Mouse (Mus musculus): Measurements from ENCODE around the gene Ubash3b. TPM values are rescaled to one million over a fixed set of nuclear protein-coding genes. Genes with fewer than 3 reads are reported as not detected.

Gene Ubash3b
- total RNA-seq, 2 experiments from 2014 or later: 2.2 to 3.3 TPM

DNA sequence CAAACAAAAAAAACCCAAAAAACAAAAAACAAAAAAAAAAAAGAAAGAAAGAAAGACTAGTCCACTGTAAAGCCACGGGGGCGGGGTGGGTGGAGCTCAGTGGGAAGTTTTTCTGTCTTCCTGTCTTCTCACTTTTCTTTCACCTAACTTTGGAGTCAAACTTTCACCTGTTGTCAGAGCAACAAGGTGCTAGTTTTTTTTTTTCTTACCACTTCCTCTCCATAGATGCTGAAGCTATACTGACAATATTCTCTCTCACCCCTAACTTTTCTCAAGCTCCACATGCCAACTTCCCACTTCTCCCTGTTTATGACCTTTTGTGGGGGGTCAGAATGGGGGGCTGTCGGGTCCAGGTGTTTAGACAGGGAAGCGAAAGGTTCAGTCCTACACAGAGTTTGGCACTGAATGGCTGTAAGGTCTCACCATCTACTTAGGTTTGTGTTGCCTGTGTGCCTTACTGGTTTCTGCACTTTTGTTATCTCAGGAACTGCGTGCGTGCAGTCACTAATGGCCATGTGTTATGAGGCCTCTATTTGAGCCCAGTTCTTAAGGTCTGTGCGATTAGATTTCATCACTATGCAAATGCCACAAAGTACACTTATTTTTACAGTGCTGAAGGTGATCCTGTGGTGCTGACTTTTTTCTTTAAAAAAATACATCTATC lies 164.2 kb downstream of the Ubash3b start:
- no peak for DNase-seq

DNA sequence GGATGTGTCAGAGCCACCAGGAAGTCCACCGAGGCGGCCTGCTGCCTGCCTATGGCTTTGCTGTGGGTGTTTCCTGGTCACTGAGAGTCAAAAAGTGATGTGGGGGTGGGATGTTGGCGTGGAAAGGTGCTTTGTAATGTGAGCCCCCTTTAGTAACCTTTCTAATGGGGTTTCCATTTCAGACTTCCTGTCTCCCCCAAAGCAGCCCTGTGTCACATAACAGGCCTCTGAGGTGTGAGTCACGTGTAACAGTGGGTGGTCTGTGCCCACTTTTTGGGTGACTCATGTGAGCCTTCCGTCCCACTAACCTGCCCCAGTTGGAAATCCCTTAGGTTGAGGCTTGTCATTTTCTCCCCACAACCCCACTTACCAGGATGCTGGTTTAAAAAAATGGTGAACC lies 167.4 kb downstream of the Ubash3b start:
- DNase-seq: no peak

DNA sequence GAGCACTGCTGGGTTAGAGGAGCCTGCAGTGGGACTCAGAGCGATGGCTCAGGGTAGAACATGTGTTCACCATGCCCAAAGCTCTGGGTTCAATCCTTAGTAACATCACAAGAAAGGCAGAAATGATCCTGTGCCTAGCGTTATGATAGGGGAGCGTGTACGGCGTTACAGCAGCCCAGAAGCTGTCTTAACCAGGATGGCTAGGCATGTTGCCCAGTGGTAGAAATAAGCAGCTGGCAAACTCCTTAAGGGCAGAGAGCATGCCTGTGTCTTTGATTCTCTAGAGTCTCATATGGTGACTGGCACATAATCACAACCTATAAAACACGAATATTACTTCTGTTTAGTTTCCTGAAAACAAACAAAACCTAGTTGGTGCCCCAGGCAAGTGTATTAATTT lies 170.0 kb downstream of the Ubash3b start:
- DNase-seq: no peak

DNA sequence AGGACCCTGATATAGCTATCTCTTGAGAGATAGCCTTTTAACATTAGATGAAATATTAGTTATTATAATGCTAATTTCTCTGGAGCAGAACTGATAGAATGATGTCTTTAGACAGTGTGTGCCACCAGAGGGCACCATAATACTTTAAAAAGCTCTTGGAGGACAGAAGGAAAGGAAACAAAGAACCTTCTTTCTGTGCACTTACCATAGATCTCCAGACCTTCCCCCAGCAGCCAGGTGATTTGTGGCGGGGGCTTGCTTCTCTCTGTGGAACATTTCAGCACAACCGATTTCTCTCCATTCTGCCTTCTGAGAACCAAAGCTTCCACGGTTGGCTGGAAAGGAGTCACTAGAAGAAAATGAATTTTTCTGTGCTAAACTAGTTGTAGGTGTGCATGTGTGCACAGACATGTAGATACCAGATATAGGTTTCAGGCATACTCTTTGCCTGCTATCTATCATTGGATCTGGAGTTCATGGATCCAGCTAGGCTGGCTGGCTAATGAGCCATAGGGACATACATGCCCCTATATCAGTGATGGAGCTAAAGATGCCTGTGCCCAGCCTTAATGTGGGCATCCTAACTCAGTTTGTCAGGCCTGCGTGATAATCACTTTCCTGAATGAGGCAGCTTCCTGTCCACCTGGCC lies 171.4 kb downstream of the Ubash3b start:
- peak; percentile 49 for DNase-seq

DNA sequence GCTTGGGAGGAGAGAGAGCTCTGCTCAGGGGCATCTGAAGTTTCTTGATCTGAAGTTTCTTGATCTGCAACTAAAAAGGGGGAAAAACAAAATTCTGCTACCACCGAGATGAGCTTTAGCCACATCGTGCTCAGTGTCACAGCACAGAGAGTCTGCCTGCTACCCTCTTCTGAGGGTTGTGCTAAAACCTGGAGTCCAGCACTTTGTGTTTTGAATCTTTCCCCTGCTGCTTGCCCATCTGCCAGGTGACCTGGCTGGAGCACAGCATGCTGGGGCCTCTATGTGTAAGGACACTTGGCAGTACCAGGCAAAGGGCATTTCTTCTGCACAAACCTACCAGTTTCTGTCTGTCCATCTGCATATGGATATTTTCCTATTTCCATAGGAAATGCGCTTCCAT lies 177.2 kb downstream of the Ubash3b start:
- DNase-seq: no peak

DNA sequence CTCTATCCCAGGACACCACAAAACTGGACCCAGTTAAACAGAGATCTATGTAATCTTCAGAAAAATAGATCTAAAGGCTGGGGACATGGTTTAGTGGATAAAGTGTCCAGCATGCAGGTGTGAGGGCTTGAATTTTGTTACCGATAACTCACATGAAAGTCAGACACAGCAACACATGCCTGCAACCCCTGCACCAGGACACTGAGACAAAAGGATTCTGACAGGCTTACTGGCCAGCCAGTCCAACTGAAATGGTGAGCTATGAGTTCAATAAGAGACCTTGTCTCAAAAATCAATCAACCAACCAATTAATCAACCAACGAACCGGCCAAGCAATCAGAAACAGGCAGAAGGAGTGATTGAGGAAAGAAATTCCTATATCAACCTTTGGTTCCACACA lies 177.7 kb downstream of the Ubash3b start:
- DNase-seq: no peak

DNA sequence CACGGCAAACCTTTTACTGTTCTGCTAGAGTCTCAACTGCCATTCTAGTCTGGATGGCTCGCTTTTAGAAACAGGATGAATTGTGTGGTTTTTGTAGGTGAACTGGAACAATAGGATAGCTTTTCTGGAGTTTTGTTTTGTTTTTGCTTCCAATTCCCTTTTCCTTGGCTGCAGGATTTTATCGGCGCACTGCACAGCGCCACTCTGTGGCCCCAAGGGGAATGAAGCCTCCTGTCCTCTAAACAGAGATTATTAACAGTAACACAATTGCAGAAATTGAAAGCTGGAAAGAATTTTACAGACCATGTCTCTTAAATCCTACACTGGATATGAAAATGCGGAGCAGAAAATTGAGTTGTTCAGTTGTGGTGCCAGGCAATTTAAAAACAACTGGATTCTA lies 179.0 kb downstream of the Ubash3b start:
- DNase-seq: peak; percentile 32

DNA sequence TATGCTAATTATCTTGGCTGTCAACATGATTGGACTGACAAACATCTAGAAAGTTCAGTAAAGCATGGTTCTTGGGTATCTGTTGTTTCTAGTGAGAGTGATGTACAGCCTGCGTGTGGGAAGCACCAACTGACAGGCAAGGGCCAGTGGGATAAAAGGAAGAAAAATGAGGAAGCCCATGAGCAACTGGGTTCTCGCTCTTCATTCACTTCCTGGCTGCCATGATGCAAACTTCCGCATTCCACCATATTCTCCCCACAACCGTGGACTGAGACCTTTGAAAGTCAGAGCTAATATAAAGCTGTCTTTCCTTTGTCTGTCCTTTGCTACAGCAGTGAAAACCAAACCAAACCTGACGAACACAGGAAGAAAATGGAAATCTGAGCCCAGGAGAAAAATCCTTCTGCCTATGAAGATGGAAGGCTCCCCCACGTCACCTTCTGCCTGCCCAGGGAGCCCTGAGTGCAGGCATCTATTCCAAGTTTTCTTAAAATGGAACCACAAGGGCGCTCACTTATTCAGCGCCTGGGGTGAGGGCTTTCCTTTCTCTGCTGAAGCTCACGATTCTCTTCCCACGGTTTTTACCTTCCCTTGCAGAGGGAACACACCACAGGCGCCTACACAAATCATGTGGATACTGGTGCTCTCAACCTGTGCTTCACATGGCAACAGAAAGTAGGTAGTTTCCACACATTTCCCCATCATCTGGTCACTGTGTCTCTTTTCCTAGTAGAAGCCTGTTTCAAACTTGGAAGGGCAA lies 187.3 kb downstream of the Ubash3b start:
- DNase-seq: no peak

DNA sequence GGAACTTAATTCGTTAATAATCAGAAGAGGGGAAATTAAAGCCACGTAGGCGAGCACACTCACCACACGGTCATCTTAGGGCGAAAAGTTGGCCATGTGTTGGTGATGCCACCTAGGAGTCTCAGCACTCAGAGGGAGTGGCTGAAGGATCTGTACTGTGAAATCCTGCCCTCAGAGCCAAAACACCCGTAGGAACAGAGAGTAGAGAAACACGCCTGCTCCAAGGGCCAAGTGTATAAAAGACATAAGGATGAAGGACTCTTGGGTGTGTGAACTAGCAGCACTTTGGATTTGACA lies 197.1 kb downstream of the Ubash3b start:
- DNase-seq: no peak

DNA sequence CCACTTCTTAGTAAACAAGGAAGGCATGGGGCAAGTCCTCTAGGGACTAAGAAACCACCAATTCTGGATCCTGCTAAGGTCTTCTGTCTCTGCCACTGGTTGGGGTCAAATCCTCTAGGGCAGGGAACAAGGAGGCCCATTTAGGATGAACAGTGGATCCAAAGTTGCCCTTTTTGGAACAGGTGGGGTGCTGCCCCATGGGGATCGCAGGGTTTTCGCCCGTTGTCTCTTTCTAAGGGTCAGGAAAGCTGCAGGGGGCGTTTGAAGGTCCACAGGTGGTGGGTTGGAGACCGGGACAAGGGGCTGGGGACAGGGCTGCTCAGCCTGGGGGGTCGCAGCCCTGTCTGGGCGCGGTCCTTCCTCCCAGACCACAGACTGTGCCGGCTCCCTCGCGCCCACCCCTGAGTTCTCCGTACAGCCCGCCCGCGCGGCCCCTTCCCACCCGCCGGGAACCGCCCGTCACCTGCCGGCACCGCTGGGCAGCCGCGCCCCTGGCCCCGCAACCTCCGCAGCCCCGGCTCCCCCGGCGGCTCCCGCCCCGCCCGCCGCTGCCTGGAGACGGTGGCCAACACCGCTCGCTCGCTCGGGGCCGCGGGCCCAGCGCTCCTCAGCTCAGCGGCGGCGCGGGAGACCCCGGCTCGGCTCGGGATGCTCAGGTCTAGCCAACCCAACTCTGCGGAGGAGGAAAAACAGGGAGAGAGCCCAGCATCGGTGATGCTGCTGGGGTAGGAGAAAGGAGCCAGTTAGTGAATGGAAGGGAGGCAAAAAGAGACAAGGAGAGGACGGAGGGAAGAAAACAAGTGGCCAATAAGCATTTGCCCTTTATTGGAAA lies 197.7 kb downstream of the Ubash3b start, which contains the start of gene Jhy:
Gene Jhy (minus strand): TSS at position 533 of the 832 bp plus-strand sequence.
- DNase-seq: no peak

DNA sequence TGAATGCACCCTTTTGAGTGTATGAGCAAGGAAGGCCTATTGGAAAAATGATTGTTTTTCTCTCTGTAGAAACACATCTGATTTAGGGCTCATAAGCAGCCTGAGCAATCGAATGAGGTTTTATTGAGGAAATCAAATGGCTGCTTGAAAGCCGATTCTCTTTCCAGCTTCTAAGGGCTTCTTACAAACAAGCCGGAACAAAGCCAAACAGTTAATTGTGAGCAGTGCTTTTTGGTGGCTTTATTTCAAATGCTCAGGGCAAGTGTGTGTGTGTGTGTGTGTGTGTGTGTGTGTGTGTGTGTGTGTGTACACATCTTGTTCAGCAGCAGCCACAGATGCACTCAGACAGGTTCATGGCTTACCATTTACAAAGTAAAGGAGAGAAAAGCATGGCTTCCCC lies 200.1 kb downstream of the Ubash3b start:
- no peak for DNase-seq

Other genes starting within 250 kb of the Ubash3b start
- gene Jhy, start 197.6 kb downstream of the Ubash3b start, total RNA-seq (2021): not detected
- gene Crtam, start 157.1 kb downstream of the Ubash3b start, total RNA-seq (2021): under 1 TPM in 1 of 2 experiments, not detected in 1; 0.14 TPM